Mouse (Mus musculus) thymus, postnatal 14 days (tissue): ENCODE data around the gene Ngb.

Experiments used
- DNase-seq: peaks from one replicate; pipeline ENCODE4 v3.0.0; 2021

Gene Ngb

GRCm38 (mm10) chr12:87102165-87102631 lies at the start of gene Ngb:
TSS of gene Ngb (minus strand) at chr12:87102539.
- no peak for DNase-seq

- DNase-seq = no peak
Observed at GRCm38 (mm10) chr12:87149471-87149870, 47.1 kb upstream of the Ngb start.

GRCm38 (mm10) chr12:87148136-87148535 lies 45.8 kb upstream of the Ngb start:
- DNase-seq = no peak

DNA sequence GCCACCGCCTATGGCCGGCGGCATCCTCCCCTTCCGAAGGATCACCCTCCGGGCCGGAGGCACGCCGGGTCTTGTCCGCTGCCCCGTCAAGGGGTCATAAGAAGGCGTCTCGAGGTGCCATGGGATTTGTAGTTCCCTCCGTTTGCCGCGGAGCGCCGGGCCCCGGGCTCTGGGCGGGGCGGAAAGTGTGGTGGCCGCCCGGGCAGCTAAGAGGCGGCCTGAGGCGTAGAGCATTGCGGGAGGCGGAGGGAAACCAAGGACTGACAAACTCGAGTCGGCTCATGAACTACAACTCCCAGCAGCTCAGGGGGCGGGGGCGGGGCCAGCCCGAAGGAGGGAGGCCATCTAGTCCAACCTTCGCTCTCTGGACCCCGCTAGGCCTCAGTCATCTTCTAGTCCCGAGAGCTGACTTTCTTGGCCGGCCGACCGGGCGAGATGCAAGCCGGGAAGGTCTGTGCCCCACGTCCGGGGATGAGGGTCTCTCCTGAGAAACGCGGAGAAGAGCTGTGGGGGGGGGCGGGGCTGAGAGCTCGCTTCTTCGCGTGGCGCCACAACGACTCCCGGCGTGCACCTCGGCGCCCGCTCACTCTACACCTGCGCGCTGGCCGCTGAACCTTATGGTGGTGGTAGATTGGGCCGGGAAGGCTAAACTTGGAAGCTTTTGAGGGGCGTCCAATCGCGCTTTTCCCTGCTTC lies 45.2 kb upstream of the Ngb start, which contains the start of gene Pomt2:
Gene Pomt2, minus strand, starts transcription at position 574 of the 695 bp plus-strand sequence.
- peak; percentile 89 for DNase-seq

DNA sequence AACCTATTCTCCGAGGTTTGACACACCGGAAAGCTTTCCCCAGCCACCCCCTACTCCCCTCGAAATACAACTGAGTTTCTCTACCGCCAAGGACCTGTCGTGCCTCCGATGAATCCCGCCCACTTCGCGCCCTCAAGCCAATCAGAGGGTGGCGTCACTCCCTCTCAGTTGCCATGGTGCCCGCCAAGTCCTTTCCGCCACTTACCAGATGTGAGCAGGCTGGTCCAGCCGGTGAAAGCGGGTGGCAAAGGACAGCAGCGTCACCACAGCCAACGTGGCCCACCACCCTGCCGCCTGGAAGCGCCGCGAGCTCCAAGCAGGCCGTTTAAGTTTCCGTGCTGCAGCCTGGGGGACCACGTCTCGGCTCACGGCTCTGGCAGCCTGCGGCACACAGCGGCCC lies 44.6 kb upstream of the Ngb start, which contains the start of gene Gstz1:
Gene Gstz1, plus strand, starts transcription at position 200 of the 400 bp plus-strand sequence.
- peak; percentile 94 for DNase-seq

DNA sequence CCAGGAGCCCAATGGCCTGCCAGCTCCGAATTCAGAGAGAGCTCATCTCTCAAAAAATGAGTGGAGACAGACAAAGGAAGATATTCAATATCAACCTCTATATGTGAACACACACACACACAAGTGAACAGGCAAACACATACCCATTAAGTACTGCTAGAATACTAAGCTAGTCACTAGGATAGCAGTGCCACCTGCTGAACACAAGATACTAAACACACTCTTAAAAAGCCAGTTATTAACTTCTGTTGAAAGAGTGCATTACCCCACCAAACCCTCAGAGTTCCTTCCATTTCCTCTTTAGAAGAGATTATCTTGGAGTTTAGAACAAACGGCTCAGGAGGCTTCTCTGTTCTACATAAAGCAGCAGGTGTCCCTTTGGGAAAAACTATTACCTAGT lies 39.8 kb upstream of the Ngb start:
- no peak for DNase-seq

DNA sequence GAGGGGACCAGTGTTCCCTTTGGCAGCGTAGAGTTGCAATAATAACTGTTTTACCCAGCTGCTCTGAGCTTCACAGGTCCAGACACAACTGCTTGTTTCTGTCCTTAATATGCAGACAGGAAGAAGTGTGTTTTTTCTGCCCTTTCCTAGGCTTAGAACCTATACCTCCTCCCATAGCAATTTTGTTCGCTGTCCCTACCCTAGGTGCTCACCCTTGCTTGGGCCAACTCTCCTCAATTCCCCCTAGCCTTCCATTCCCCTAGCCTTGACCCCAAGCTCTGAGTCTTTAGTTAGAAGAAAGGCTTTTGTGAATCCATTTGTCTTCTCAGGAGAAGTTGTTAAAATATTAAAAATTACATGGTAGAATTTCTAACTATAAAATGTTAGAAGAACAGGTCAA lies 36.4 kb upstream of the Ngb start:
- no peak for DNase-seq

GRCm38 (mm10) chr12:87138342-87138701 lies 36.0 kb upstream of the Ngb start:
- no peak for DNase-seq

DNA sequence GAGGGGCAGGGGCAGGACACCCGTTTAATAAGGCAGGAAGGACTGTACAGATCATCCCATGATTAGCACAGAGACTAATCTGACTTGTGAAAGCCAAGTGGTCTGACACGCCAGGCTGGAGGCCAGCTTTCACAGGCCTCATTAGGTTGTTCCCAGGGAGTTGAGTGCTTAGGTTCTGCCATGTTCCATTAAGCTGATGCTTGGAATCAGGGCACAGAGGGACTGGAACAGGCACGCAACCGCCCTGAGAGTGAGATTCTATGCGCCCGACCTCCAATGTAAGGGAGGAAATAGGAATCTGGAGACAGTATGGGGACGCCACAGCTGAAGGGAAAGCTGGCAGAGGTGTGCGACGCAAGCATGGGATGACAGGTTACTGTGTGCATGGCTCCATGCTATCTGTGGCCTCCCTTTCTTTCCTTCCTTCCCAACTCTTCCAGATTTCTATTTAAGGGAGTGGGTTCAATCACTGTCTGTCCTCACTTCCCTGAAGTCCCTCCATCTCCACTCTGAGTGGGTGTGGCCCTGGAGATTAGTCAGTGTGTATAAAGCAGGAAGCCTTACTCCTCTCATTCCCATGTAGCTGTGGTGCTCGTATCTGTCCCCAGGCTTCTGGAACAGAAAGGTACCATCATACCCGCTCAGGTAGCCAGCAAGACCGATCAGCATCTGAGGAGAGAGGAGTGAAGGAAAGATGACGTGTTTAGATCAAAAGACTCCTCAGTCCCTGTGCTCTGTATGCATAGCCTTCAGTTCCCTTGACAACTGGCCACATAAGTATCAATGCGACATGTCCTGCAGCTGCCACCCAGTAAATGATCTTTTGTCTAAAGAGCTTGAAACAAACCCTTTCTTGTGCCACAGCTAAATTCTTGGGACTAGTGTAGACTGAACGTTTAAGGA lies 35.4 kb upstream of the Ngb start:
- no peak for DNase-seq

- no peak for DNase-seq
Observed at GRCm38 (mm10) chr12:87132784-87133183, 30.4 kb upstream of the Ngb start.

- DNase-seq = no peak
Observed at GRCm38 (mm10) chr12:87132210-87132609, 29.9 kb upstream of the Ngb start.

DNA sequence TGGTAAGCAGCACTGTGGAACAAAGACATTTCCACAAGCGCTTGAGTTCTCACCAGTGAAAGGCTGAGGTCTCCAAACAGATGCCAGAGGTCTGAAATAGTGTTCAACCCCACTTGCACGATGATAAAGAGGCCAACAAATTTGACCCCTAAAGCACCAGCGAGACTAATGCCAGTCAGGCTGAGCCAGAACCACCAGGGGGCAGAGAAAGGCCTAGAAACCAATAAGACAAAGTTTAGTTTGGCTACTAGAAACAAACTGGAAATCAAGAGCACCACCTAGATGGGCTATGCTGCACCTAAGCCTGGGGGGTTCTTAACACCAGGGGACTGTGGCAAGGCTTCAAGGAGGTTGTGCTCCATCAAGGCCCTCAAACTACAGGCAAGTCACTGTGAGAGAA lies 29.3 kb upstream of the Ngb start:
- DNase-seq = peak; percentile 53

DNA sequence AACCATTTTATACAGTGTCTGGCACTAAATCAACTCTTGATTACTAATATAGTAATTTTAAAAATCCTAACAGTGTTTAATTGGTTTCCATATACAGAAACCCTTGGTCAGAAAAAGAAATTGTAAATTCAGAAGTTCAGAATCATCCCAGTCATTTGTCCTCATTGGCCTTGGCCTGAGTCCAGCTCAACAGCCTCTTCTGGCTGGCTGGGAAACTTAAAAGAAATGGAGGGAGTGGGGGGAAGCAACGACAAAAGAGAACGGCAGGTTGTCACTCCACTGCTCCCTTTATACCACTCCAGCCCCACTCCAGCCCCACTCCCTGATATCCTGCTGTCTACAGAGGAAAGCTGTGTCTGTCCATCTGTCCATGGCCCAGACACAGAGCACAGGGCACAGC lies 28.8 kb upstream of the Ngb start:
- DNase-seq = no peak

DNA sequence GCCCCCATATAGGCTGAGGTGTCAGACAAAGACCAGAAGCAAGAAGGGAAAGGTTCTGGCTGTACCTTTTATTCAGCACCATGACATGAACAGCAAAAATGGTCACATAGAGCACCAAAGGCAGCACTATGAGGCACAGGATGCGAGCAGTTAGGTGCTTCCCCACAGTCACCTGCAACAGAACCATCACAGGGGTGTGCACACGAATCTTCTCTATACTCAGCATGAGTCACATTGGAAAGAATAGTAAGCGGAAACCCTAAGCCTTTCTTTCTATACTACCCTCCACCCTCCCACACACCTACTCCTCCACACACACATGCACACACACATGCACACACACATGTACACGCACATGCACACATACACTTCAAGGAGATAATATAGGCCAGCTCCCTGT lies 27.9 kb upstream of the Ngb start:
- DNase-seq = no peak

- DNase-seq = no peak
Observed at GRCm38 (mm10) chr12:87127256-87127655, 24.9 kb upstream of the Ngb start.

- DNase-seq = no peak
Observed at GRCm38 (mm10) chr12:87121918-87122589, 19.7 kb upstream of the Ngb start.

GRCm38 (mm10) chr12:87107357-87107977 lies 5.1 kb upstream of the Ngb start:
- no peak for DNase-seq

DNA sequence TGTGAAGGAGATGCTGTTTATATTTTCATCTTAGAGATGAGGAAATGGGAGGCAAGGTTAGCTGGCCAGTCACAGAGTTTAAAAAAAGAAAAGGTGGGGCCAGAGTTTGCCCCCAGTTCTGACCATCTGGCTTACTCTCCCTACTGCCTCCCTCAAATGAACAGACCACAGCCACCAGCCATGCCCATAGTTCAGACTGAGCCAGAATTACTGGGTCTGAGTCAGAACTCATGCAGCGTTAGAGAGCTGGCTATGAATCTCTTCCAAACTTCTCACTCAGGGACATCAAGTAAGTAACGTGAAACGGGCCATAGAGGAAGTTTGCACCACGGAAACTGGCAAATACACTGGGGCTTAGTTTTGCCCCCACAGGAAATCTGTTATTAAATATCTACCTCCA lies 2.5 kb upstream of the Ngb start:
- no peak for DNase-seq

DNA sequence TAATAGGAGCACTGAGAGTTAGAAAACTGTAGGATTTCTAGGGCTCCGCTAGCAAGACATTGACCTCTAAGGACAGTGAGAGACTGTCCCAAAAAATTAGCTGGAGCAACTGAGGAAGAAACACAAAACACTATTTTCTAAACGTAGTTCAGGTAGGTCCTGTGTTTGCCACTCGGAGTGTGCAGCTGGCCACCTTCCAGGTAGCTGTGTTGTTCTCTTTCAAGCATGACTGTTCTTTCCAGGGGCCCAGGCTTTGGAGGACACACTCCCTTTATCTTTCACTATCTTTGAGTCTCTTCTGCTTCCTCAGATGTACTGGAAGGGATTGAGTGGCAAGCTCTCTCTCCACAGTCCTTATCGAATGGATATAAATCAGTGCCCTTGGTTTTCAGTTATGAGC lies 1.1 kb upstream of the Ngb start:
- no peak for DNase-seq

- no peak for DNase-seq
Observed at GRCm38 (mm10) chr12:87100331-87100730, 2.0 kb downstream of the Ngb start.

DNA sequence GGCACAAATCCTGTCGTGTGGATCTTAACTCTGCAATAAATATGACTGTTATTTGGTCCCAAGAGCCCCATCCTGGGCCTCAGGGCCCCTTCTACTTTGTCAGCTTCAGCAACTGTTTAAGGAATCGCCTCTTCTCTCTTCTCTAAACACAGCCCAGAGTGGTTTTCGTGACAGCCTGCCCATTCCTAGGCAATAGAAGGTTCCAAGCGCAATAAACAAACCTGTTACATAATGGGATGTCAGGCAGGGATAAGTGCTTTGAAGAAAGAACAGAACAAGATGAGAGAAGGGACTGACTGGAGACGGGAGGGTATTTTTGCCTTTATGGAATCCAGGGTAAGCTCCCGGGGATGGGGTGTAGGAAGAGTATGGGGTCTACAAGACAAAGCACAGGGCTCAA lies 8.7 kb downstream of the Ngb start:
- DNase-seq = no peak

GRCm38 (mm10) chr12:87093249-87093648 lies 9.1 kb downstream of the Ngb start:
- no peak for DNase-seq

GRCm38 (mm10) chr12:87091916-87092315 lies 10.4 kb downstream of the Ngb start:
- peak; percentile 24 for DNase-seq
